Mouse (Mus musculus) brain, embryonic 14.5 days (tissue): Measurements from ENCODE around the gene Tfg.

ENCODE experiments used
- CTCF ChIP-seq: fragments of 200-500 bp; IDR thresholded peaks from 2 replicates; pipeline ENCODE4 v1.5.1; 2012; ENCODE audit warnings: inconsistent platforms, mild to moderate bottlenecking, moderate library complexity, borderline replicate concordance; ENCODE audit not compliant: insufficient read depth, insufficient read length; ENCODE audit errors: extremely low read depth
- POLR2A ChIP-seq: fragments of 200-500 bp; IDR thresholded peaks from 2 replicates; pipeline ENCODE4 v1.6.1; 2012; ENCODE audit warnings: mild to moderate bottlenecking, inconsistent platforms, borderline replicate concordance; ENCODE audit not compliant: poor library complexity, insufficient read depth, insufficient read length, severe bottlenecking; ENCODE audit errors: extremely low read depth

GRCm38 (mm10) chr16:56670941-56671340 is 46.3 kb downstream of the Tfg start:
- TF ChIP-seq POLR2A, result no peak
- no peak for TF ChIP-seq CTCF
